Mouse (Mus musculus): ENCODE measurements around the gene Rtf1.

The Rtf1 gene

GRCm38 (mm10) chr2:119737124-119737523, 62.3 kb downstream of the Rtf1 start:
- no peak for DNase-seq

- no peak for DNase-seq
Measured at GRCm38 (mm10) chr2:119740567-119740966, 65.7 kb downstream of the Rtf1 start.

- DNase-seq: peak; percentile 65
Measured at GRCm38 (mm10) chr2:119741581-119742411, 66.9 kb downstream of the Rtf1 start, which contains the start of gene Itpka. TSS of gene Itpka (plus strand) at chr2:119742337.

- DNase-seq: peak; percentile 54
Measured at GRCm38 (mm10) chr2:119742461-119743175, 67.8 kb downstream of the Rtf1 start.

- DNase-seq: no peak
Measured at GRCm38 (mm10) chr2:119743176-119743807, 68.4 kb downstream of the Rtf1 start.

- no peak for DNase-seq
Measured at GRCm38 (mm10) chr2:119743808-119744162, 68.9 kb downstream of the Rtf1 start.

GRCm38 (mm10) chr2:119744163-119745111, 69.6 kb downstream of the Rtf1 start:
- peak; percentile 51 for DNase-seq

- DNase-seq: no peak
Measured at GRCm38 (mm10) chr2:119745281-119745680, 70.4 kb downstream of the Rtf1 start.

GRCm38 (mm10) chr2:119747554-119747953, 72.7 kb downstream of the Rtf1 start:
- no peak for DNase-seq

- DNase-seq: no peak
Measured at GRCm38 (mm10) chr2:119749260-119749659, 74.4 kb downstream of the Rtf1 start.

GRCm38 (mm10) chr2:119757601-119758100, 82.8 kb downstream of the Rtf1 start:
- DNase-seq: peak; percentile 31

- DNase-seq: peak; percentile 62
Measured at GRCm38 (mm10) chr2:119758101-119758843, 83.4 kb downstream of the Rtf1 start.

- no peak for DNase-seq
Measured at GRCm38 (mm10) chr2:119758844-119759835, 84.3 kb downstream of the Rtf1 start.

- DNase-seq: no peak
Measured at GRCm38 (mm10) chr2:119760251-119760650, 85.4 kb downstream of the Rtf1 start, which contains the start of gene Ltk. TSS of gene Ltk (minus strand) at chr2:119760431.

GRCm38 (mm10) chr2:119762276-119762675, 87.4 kb downstream of the Rtf1 start:
- DNase-seq: no peak

- DNase-seq: no peak
Measured at GRCm38 (mm10) chr2:119763924-119764323, 89.1 kb downstream of the Rtf1 start.

GRCm38 (mm10) chr2:119767246-119767645, 92.4 kb downstream of the Rtf1 start:
- DNase-seq: no peak

All from kidney, adult 18-20 months (tissue).